Comparison of ENCODE assay signal across 12 mouse cellular contexts in the genomic region with DNA sequence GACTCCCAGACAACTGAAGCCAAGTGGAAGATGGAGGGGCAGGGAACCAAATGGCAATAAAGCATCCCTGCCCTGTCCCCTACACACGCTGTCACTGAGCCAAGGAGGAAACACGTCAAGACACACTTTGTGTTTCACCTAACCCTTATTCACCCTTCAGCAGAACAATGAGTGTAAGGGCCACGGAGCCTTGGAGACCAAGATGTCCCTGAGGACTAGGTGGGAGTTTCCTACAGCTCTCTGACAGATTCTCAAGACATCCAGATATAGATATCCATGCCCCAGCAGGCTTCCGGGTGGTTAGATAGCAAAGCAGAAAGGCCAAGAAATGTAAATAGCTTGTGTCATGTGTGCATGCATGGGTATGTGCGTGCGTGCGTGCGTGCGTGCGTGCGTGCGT.
DNase-seq lines count a peak whose midpoint lies in the region; ATAC-seq and TF ChIP-seq lines count a peak whose summit lies in the region.
"Had no signal": no experiment of that assay in that cellular context is flagged by ENCODE, and none has a peak within 500 bp of the region (broad histone marks: within the 10 kb centered on the region; RNA-seq: fewer than 3 reads in every experiment).

No protein-coding gene starts in this region.

- no peak for DNase-seq in hindbrain, embryonic 14.5 days (ENCODE audit: low spot score)
- DNase-seq in hindbrain, embryonic 11.5 days (ENCODE audit: low spot score), result no peak
- DNase-seq in lung, postnatal 0 days (ENCODE audit: low spot score), result peak; percentile 43
- DNase-seq in lung, adult 18-20 months, result no peak
- DNase-seq in kidney, postnatal 10 days, result peak; percentile 59
- DNase-seq in right cerebral cortex, postnatal 4 days, result no peak
- DNase-seq in cerebellum, postnatal 25 days, result no peak
- DNase-seq: adrenal gland, postnatal 10 days; thymus, postnatal 4 days had no signal

- H3K4me1 ChIP-seq in hindbrain, embryonic 14.5 days (replicated peaks; ENCODE audit: control insufficient read depth, insufficient read depth, low read length), result no peaks in the 10 kb centered on the region
- no peaks in the 10 kb centered on the region for H3K4me1 ChIP-seq in hindbrain, embryonic 11.5 days (replicated peaks; ENCODE audit: control insufficient read depth, insufficient read depth, low read length)
- H3K4me1 ChIP-seq in lung, postnatal 0 days (ENCODE audit: insufficient read depth, low read depth, low read length), result peaks cover 24% of the 10 kb centered on the region; the same call in 1 of the 2 replicates
- H3K4me1 ChIP-seq in heart, embryonic 13.5 days, result peaks cover 32% of the 10 kb centered on the region

- no peak for TF ChIP-seq CTCF in lung, postnatal 0 days (IDR thresholded peaks at IDR 0.05)

- H3K9ac ChIP-seq in hindbrain, embryonic 14.5 days, result no peak overlapping the region
- H3K9ac ChIP-seq in hindbrain, embryonic 11.5 days (ENCODE audit: low read depth, low read length), result no peak overlapping the region
- H3K9ac ChIP-seq in lung, postnatal 0 days (replicated peaks; ENCODE audit: low read depth), result no peak overlapping the region
- no peak overlapping the region for H3K9ac ChIP-seq in heart, embryonic 13.5 days

- no peak overlapping the region for H3K4me2 ChIP-seq in hindbrain, embryonic 14.5 days (replicated peaks)
- no peak overlapping the region for H3K4me2 ChIP-seq in hindbrain, embryonic 11.5 days (replicated peaks; ENCODE audit: low read depth, low read length)
- no peak overlapping the region for H3K4me2 ChIP-seq in lung, postnatal 0 days (replicated peaks; ENCODE audit: low read depth, low read length)
- H3K4me2 ChIP-seq in heart, embryonic 13.5 days, result no peak overlapping the region

- peak; percentile 91 for TF ChIP-seq EP300 in lung, postnatal 0 days (IDR thresholded peaks at IDR 0.05)

- 0 out of 2 replicates have a peak overlapping the region, but pooled peaks have one; percentile 14 for H3K27ac ChIP-seq in hindbrain, embryonic 14.5 days
- H3K27ac ChIP-seq in hindbrain, embryonic 11.5 days (ENCODE audit: low read depth, low read length), result no peak overlapping the region
- H3K27ac ChIP-seq in lung, postnatal 0 days (ENCODE audit: low read length), result peak overlapping the region; percentile 33
- peak overlapping the region; percentile 48 for H3K27ac ChIP-seq in heart, embryonic 13.5 days (replicated peaks)

- H3K9me3 ChIP-seq in hindbrain, embryonic 14.5 days (ENCODE audit: control insufficient read depth, low read length), result no peaks in the 10 kb centered on the region
- no peaks in the 10 kb centered on the region for H3K9me3 ChIP-seq in hindbrain, embryonic 11.5 days (ENCODE audit: control insufficient read depth, low read length)
- H3K9me3 ChIP-seq in lung, postnatal 0 days (ENCODE audit: low read length), result no peaks in the 10 kb centered on the region
- H3K9me3 ChIP-seq in heart, embryonic 13.5 days, result no peaks in the 10 kb centered on the region

- H3K27me3 ChIP-seq in hindbrain, embryonic 14.5 days (ENCODE audit: control insufficient read depth, insufficient read depth, low read length), result no peaks in the 10 kb centered on the region
- no peaks in the 10 kb centered on the region for H3K27me3 ChIP-seq in hindbrain, embryonic 11.5 days (ENCODE audit: control insufficient read depth, insufficient read depth, low read length)
- no peaks in the 10 kb centered on the region for H3K27me3 ChIP-seq in lung, postnatal 0 days (replicated peaks; ENCODE audit: insufficient read depth, low read length)
- H3K27me3 ChIP-seq in heart, embryonic 13.5 days (replicated peaks), result no peaks in the 10 kb centered on the region
- H3K27me3 ChIP-seq: Patski had no signal

- H3K36me3 ChIP-seq in hindbrain, embryonic 14.5 days (replicated peaks; ENCODE audit: control insufficient read depth, insufficient read depth), result no peaks in the 10 kb centered on the region
- H3K36me3 ChIP-seq in hindbrain, embryonic 11.5 days (ENCODE audit: control insufficient read depth, insufficient read depth, low read length), result no peaks in the 10 kb centered on the region
- no peaks in the 10 kb centered on the region for H3K36me3 ChIP-seq in lung, postnatal 0 days (ENCODE audit: insufficient read depth, low read length)
- no peaks in the 10 kb centered on the region for H3K36me3 ChIP-seq in heart, embryonic 13.5 days

- 87% methylated on average over 12 of the region's 12 CpGs for WGBS in hindbrain, embryonic 14.5 days
- WGBS in hindbrain, embryonic 11.5 days, result 94% methylated on average over 12 of the region's 12 CpGs
- 77% methylated on average over 12 of the region's 12 CpGs for WGBS in lung, postnatal 0 days
- WGBS in heart, embryonic 13.5 days, result 79% methylated on average over 12 of the region's 12 CpGs

- no peak overlapping the region for H3K4me3 ChIP-seq in hindbrain, embryonic 14.5 days (replicated peaks; ENCODE audit: low read length)
- H3K4me3 ChIP-seq in hindbrain, embryonic 11.5 days (ENCODE audit: low read depth, low read length), result no peak overlapping the region
- no peak overlapping the region for H3K4me3 ChIP-seq in lung, postnatal 0 days (ENCODE audit: low read depth, low read length)
- no peak overlapping the region for H3K4me3 ChIP-seq in heart, embryonic 13.5 days

- ATAC-seq in hindbrain, embryonic 14.5 days (ENCODE audit: low FRiP score), result no peak
- ATAC-seq in hindbrain, embryonic 11.5 days (ENCODE audit: low FRiP score), result no peak
- ATAC-seq in lung, postnatal 0 days, result no peak
- ATAC-seq in heart, embryonic 13.5 days (ENCODE audit: extremely low read depth, insufficient number of reproducible peaks, low FRiP score, low TSS enrichment), result no peak
- ATAC-seq: intestine, postnatal 0 days; Patski had no signal

Comparison
In these comparisons a context has a peak if more than half of its experiments do, and no peak if none do; other contexts are left out.
1. DNase-seq: peak in lung, postnatal 0 days (single experiment) and kidney, postnatal 10 days (single experiment); none in hindbrain, embryonic 14.5 days (single experiment), hindbrain, embryonic 11.5 days (single experiment), lung, adult 18-20 months (0 of 2), right cerebral cortex, postnatal 4 days (single experiment) and cerebellum, postnatal 25 days (0 of 2).